Mouse (Mus musculus) forebrain, postnatal 0 days (tissue): ENCODE measurements around the gene Hist1h2bl. TPM values are rescaled to one million over a fixed set of nuclear protein-coding genes. Genes with fewer than 3 reads are reported as not detected.
"Not testable (repeated sequence)": the region's sequence is repeated elsewhere in the genome, so short reads cannot be mapped to it uniquely, and the experiment has no call there.

Experiments used
- ATAC-seq: fragments of 200-750 bp; cut with Nextera tagmentation; 2 replicates; pipeline ENCODE4 v1.8.0; 2017; ENCODE audit warnings: mild to moderate bottlenecking, moderate library complexity
- DNase-seq: peaks from one replicate; pipeline ENCODE4 v3.0.0-alpha.2; 2015
- H3K27ac ChIP-seq: fragments of 300-500 bp; sonication (generic); 2 replicates; pipeline ENCODE4 v1.5.1; 2014; ENCODE audit warnings: low read depth, mild to moderate bottlenecking, antibody characterized with exemption, low read length, moderate library complexity, mixed read lengths
- H3K27me3 ChIP-seq: fragments of 300-500 bp; sonication (generic); 2 replicates; pipeline ENCODE4 v1.6.1; 2014; ENCODE audit warnings: mild to moderate bottlenecking, low read length, mixed read lengths; ENCODE audit not compliant: insufficient read depth
- H3K36me3 ChIP-seq: fragments of 300-500 bp; sonication (generic); 2 replicates; pipeline ENCODE4 v1.6.1; 2014; ENCODE audit warnings: mild to moderate bottlenecking, moderate library complexity; ENCODE audit not compliant: insufficient read depth
- H3K4me1 ChIP-seq: fragments of 300-500 bp; sonication (generic); 2 replicates; pipeline ENCODE4 v1.6.1; 2014; ENCODE audit warnings: antibody characterized with exemption; ENCODE audit not compliant: insufficient read depth
- H3K4me2 ChIP-seq: fragments of 300-500 bp; sonication (generic); 2 replicates; pipeline ENCODE4 v1.6.1; 2014; ENCODE audit warnings: low read depth, mild to moderate bottlenecking, moderate library complexity
- H3K4me3 ChIP-seq: fragments of 300-500 bp; sonication (generic); 2 replicates; pipeline ENCODE4 v1.5.1; 2014; ENCODE audit warnings: low read depth, low read length, mixed read lengths
- H3K9ac ChIP-seq: fragments of 300-500 bp; sonication (generic); 2 replicates; pipeline ENCODE4 v1.6.1; 2014; ENCODE audit warnings: mild to moderate bottlenecking
- H3K9me3 ChIP-seq: fragments of 300-500 bp; sonication (generic); 2 replicates; pipeline ENCODE4 v1.6.1; 2016; ENCODE audit warnings: low read length
- CTCF ChIP-seq: sonication (generic); IDR thresholded peaks from 2 replicates; pipeline ENCODE4 v1.5.1; 2016; ENCODE audit warnings: antibody characterized with exemption, control low read depth, low read depth
- WGBS: fragments of 180-500 bp; shearing (Covaris S2); extraction: QIAGEN DNeasy Blood & Tissue Kit; methylation state at CpG from one replicate; pipeline ENCODE4 v1.1.7; 2014; 5-methylcytosine and 5-hydroxymethylcytosine counted together
- polyA plus RNA-seq: library from polyadenylated mRNA; unstranded; fragments of >200 nt; fragmentation: Nextera tagmentation; extraction: Ambion mirVana; gene quantifications from 2 replicates; pipeline ENCODE4 v1.2.1, GENCODE M21; 2015
- total RNA-seq: library from RNA; depleted of rRNA; stranded (reverse); fragments of >200 nt; gene quantifications from 2 replicates; pipeline ENCODE4 v1.2.3, GENCODE M21; 2014

The Hist1h2bl gene
- total and polyA plus RNA-seq, 2 experiments from 2014 or later: 0.65 to 141 TPM

DNA sequence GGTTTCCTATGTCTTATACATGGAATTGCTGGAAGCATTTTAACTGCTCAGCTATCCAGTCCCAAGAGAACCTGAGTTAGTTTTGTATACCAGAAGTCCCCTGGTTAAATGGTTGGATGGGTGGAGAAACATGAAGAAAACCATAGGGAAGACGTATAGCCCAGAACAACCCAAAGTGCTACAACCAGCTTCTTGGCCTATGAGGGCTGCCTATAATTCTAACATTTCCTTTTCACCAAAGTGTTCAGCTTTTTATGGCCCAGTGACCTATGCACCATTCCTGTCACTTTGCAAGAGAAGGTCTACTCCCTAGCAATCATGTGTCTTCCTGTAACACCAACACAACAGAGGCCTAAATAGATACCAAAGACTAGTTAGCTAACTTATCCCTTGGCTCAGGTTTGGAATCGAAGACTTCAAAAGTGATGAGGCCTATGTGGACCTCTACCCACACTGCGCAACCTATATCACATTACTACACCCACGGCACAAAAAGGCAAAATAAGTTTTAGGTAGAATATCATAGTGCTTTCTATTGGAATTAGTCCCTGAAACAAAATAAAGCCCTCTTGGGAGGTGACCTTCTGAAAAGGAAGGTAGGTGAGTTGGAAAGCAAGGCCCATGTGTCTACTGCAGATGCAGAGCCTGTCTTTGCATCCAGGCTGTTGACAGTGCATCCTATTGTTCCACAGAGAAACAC, 2.6 kb upstream of the Hist1h2bl start:
- no peaks in the 10 kb centered on the region for H3K27me3 ChIP-seq
- peak overlapping the region; percentile 40; the same call in 1 of the 2 replicates for H3K9ac ChIP-seq
- no peak for TF ChIP-seq CTCF
- H3K9me3 ChIP-seq: no peaks in the 10 kb centered on the region
- no peak for DNase-seq
- peaks cover 21% of the 10 kb centered on the region for H3K4me1 ChIP-seq
- no peaks in the 10 kb centered on the region for H3K36me3 ChIP-seq
- 61% methylated on average over 4 of the region's 4 CpGs for WGBS
- no peak for ATAC-seq
- peak overlapping the region; percentile 77 for H3K4me2 ChIP-seq
- 0 out of 2 replicates have a peak overlapping the region, but pooled peaks have one; percentile 66 for H3K27ac ChIP-seq
- peak overlapping the region; percentile 37 for H3K4me3 ChIP-seq

DNA sequence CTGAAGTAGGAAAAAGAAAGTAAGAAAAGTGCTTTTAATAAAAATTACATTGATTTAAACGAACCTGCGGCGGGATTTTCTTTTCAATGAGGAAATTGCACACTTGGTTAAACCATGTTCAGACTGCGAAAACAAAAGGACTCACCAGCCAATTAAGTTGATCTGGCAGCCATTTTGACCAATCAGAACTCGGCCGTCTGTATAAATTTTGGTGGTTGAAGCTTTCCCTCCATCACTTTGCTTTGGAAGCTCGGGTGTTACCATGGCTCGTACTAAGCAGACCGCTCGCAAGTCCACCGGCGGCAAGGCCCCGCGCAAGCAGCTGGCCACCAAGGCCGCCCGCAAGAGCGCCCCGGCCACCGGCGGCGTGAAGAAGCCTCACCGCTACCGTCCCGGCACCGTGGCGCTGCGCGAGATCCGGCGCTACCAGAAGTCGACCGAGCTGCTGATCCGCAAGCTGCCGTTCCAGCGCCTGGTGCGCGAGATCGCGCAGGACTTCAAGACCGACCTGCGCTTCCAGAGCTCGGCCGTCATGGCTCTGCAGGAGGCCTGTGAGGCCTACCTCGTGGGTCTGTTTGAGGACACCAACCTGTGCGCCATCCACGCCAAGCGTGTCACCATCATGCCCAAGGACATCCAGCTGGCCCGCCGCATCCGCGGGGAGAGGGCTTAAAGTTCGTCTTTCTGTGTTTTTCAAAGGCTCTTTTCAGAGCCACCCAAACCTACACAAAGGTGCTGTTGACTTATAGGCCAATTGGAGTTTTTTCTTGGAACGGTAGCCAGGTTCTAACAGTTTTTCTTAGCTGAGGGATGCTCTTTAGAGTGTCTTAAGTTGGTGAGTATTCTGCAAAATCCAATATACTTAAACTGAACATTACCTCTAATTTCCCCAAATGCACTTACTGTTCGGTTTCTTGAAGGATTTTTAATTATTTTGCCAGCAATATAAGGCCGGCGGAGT, 1.7 kb upstream of the Hist1h2bl start, which contains the start of gene Hist1h3h:
Gene Hist1h3h, plus strand, starts transcription at position 263 of the 961 bp plus-strand sequence.
- H3K4me2 ChIP-seq: peak within 1 kb of the TSS; percentile 77
- DNase-seq: peak; percentile 96
- WGBS: under 1% methylated on average over 27 of the region's 56 CpGs
- not testable (repeated sequence) for H3K9me3 ChIP-seq, H3K36me3 ChIP-seq, H3K27me3 ChIP-seq
- peak within 1 kb of the TSS; percentile 47 for H3K4me3 ChIP-seq
- H3K4me1 ChIP-seq: peaks cover 21% of the 10 kb centered on the region
- peak; percentile 54 for ATAC-seq
- H3K9ac ChIP-seq: peak within 1 kb of the TSS; percentile 69
- H3K27ac ChIP-seq: peak within 1 kb of the TSS; percentile 88

DNA sequence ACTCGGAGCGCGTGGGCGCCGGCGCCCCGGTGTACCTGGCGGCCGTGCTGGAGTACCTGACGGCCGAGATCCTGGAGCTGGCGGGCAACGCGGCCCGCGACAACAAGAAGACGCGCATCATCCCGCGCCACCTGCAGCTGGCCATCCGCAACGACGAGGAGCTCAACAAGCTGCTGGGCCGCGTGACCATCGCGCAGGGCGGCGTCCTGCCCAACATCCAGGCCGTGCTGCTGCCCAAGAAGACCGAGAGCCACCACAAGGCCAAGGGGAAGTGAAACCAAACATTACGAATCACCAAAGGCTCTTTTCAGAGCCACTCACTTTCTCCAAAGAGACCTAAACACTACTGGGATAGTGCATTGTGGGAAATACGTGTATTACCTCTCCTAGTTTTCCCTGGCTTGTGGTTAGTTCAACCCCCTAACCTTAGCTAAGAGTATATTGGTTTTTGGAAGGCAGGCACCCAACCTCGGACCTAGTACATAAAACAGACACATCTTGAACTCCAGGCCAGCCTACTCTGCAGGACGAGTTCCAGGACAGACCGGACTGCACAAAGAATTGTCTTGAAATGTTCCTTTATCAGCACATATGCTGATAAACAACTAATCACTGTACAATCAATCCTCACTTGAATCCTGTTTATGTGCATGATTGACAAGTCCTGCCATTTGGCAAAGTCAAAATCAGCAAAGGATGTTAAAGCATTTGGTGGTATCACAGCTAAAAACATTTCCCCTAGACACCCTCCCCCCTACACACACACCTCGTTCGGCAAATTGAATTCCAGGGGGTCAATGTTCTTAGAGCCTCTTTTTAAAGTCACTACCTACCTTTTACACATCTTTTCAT, 823 bp upstream of the Hist1h2bl start:
- peak overlapping the region; percentile 69 for H3K9ac ChIP-seq
- ATAC-seq (peak; percentile 30), DNase-seq (peak; percentile 61)
- 0 out of 2 replicates have a peak, but pooled peaks have one; percentile 2 for TF ChIP-seq CTCF
- H3K4me3 ChIP-seq: peak overlapping the region; percentile 47
- 2% methylated on average over 8 of the region's 38 CpGs for WGBS
- H3K9me3 ChIP-seq, H3K36me3 ChIP-seq, H3K27me3 ChIP-seq: not testable (repeated sequence)
- H3K4me2 ChIP-seq: peak overlapping the region; percentile 77
- H3K27ac ChIP-seq: peak overlapping the region; percentile 88
- H3K4me1 ChIP-seq: peaks cover 21% of the 10 kb centered on the region

DNA sequence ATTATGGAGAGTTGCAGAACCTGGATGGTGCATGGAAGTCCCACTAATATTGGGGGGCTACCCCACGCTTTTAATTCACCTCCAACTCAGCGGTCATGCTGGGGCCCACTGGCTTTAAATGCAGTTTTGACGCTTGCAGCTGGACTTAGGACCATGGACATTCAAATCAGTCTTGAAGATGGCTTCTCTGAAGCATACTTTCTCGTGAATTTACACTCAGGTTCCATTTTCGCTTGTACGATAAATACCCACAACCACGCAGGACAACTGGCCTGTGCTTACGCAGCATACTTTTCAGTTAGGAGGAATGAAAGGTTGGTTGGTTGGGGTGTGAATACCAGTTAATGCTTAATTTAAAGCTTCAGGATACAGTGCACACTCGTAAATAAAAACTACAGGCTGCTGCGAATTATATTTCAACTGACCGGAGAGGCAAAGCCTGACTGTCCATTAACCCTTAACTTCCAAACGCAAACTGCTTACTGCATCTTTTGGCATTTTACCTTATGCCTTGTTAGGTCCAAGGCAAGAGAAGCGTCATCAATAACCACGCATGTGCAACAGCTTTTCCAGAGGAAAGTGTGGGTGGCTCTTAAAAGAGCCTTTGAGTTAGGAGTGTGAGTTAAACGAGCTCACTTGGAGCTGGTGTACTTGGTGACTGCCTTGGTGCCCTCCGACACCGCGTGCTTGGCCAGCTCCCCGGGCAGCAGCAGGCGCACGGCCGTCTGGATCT, 646 bp downstream of the Hist1h2bl start:
- Histone ChIP-seq H3K27ac (peak overlapping the region; percentile 29; the same call in 1 of the 2 replicates), H3K4me1 (peaks cover 17% of the 10 kb centered on the region), H3K9ac (0 out of 2 replicates have a peak overlapping the region, but pooled peaks have one; percentile 31), H3K4me3 (peak overlapping the region; percentile 47), H3K4me2 (peak overlapping the region; percentile 77), H3K27me3 (no peaks in the 10 kb centered on the region), H3K36me3 (no peaks in the 10 kb centered on the region), H3K9me3 (no peaks in the 10 kb centered on the region)
- peak; percentile 22 for DNase-seq
- no peak for TF ChIP-seq CTCF
- WGBS: under 1% methylated on average over 21 of the region's 22 CpGs
- no peak for ATAC-seq

DNA sequence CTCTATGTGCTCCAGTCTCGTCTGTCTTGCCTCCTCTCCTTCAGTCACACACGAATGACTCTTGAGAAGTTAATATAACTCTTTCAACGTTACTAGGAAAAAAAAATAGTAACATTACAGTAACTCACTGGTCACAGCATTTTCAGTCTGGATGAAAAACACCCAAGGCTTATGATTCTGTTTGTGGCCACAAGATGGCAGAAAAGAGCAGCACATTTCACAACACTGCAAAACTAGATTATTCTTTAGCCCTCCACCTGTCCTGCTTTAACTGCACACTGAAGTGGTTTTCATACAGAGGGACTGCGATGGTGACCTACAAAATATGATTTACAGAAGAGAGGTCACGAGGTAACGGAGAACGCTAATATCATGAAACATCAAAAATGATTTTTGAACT, 1.2 kb downstream of the Hist1h2bl start:
- H3K9me3 ChIP-seq: no peaks in the 10 kb centered on the region
- TF ChIP-seq CTCF: peak; percentile 87
- H3K9ac ChIP-seq: no peak overlapping the region
- no peaks in the 10 kb centered on the region for H3K27me3 ChIP-seq
- H3K4me1 ChIP-seq: peaks cover 17% of the 10 kb centered on the region
- 1% methylated on average over 7 of the region's 7 CpGs for WGBS
- peak overlapping the region; percentile 47 for H3K4me3 ChIP-seq
- no peak overlapping the region for H3K27ac ChIP-seq
- peak overlapping the region; percentile 77 for H3K4me2 ChIP-seq
- H3K36me3 ChIP-seq: no peaks in the 10 kb centered on the region
- peak; percentile 82 for DNase-seq
- no peak for ATAC-seq

DNA sequence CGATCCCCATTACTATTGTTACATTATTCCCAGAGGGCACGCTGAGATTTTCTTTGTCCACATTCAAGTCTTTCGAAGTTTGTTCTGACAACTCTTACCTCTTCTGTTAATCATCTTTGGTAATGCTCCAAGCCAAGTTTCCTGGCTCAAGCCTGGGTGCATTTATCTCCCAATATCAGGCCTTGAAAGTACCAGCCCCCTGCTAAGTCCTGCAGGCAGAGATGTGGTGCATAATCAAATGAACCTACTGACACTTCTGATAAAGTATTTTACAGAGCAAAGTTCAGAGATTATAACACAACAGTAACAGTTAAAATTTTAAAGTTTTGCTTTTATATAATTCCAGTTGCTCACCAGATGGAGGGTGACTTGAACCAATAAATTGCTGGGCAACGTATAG, 4.2 kb downstream of the Hist1h2bl start:
- Histone ChIP-seq H3K27ac (no peak overlapping the region), H3K4me3 (peak overlapping the region; percentile 64), H3K4me1 (peaks cover 6% of the 10 kb centered on the region; the same call in 1 of the 2 replicates), H3K27me3 (no peaks in the 10 kb centered on the region), H3K9ac (peak overlapping the region; percentile 47; the same call in 1 of the 2 replicates), H3K9me3 (no peaks in the 10 kb centered on the region), H3K36me3 (no peaks in the 10 kb centered on the region), H3K4me2 (peak overlapping the region; percentile 65)
- DNase-seq (no peak), ATAC-seq (no peak)
- no peak for TF ChIP-seq CTCF
- 18% methylated on average over 4 of the region's 4 CpGs for WGBS
